Mouse (Mus musculus) hindbrain, embryonic 11.5 days (tissue): ENCODE data around the gene Htr5b. TPM values are rescaled to one million over a fixed set of nuclear protein-coding genes. Genes with fewer than 3 reads are reported as not detected.

Source experiments
- polyA plus RNA-seq: library from polyadenylated mRNA; unstranded; fragments of >200 nt; fragmentation: Nextera tagmentation; extraction: Ambion mirVana; gene quantifications from 2 replicates; pipeline ENCODE4 v1.2.1, GENCODE M21; 2014

Gene Htr5b
- polyA plus RNA-seq, 1 experiment from 2014 or later, result 0.14 TPM

Other genes starting within 250 kb of the Htr5b start
- 19.1 and 20.8 TPM in 2 replicates for gene Insig2, start 195.9 kb downstream of the Htr5b start, polyA plus RNA-seq
- 8.7 and 11.1 TPM in 2 replicates for gene Ccdc93, start 97.4 kb downstream of the Htr5b start, polyA plus RNA-seq
- 68.2 and 70.2 TPM in 2 replicates for gene Ddx18, start 39.5 kb upstream of the Htr5b start, polyA plus RNA-seq